Mouse (Mus musculus) neural tube, postnatal 0 days (tissue): Measurements from ENCODE around the gene Gm7714. TPM values are rescaled to one million over a fixed set of nuclear protein-coding genes. Genes with fewer than 3 reads are reported as not detected.

Experiments
- polyA plus RNA-seq: library from polyadenylated mRNA; unstranded; fragments of >200 nt; fragmentation: Nextera tagmentation; extraction: Ambion mirVana; gene quantifications from 2 replicates; pipeline ENCODE4 v1.2.1, GENCODE M21; 2015

Gene Gm7714
- not detected in 2 replicates for polyA plus RNA-seq

GRCm38 (mm10) chr5:88268619-88269018 is at the start of gene Gm7714:
Gene Gm7714, plus strand, starts transcription at chr5:88268919.

DNA sequence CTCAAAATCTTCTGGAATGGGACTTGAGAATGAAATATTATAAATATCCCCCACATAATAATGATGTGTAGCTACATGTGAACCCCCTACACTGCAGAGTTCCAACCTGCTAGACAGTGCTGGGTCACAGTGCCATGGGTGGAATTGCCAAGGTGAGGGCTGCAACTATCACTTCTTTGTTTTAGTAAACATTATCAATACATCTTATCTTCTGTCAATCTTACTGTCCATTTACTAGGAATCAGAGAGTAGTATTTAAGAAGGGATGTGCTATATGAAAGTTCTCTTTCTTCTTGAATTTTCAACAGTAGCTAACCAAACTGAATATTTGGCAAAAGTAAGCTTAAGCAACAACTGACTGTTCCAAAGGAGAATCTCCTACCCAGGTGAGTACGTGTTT is 48.3 kb downstream of the Gm7714 start, which contains the start of gene Prol1:
Prol1 (plus strand) TSS at position 301 of the 400 bp plus-strand sequence.

Other genes with a start within 250 kb of the Gm7714 start
- not detected in 2 replicates for gene Smr2, start 182.4 kb upstream of the Gm7714 start, polyA plus RNA-seq
- not detected in 2 replicates for gene Gm11116, start 157.4 kb upstream of the Gm7714 start, polyA plus RNA-seq
- gene Gm11115, start 114.8 kb upstream of the Gm7714 start, polyA plus RNA-seq = not detected in 2 replicates
- not detected in 2 replicates for gene Prol1, start 48.4 kb downstream of the Gm7714 start, polyA plus RNA-seq
- gene Amtn, start 107.2 kb downstream of the Gm7714 start, polyA plus RNA-seq = not detected in 2 replicates
- gene Ambn, start 187.1 kb downstream of the Gm7714 start, polyA plus RNA-seq = not detected in 2 replicates
- gene Enam, start 219.1 kb downstream of the Gm7714 start, polyA plus RNA-seq = not detected in 2 replicates